Mouse (Mus musculus) megakaryocyte, adult 5-6 weeks (primary cell): ENCODE measurements at regions not wholly inside any gene's neighbourhood (a gene's known extent, or its start where the extent isn't known, plus 50 kb on each side); places are given as distances from the start of the nearest gene placed in this dataset.

Experiments
- ATAC-seq: 2 replicates; pipeline ENCODE4 v1.8.0; 2016; ENCODE audit warnings: mild to moderate bottlenecking, inconsistent platforms; ENCODE audit not compliant: poor library complexity, severe bottlenecking

GRCm38 (mm10) chr11:19554947-19555770, 369.0 kb upstream of the Spred2 start:
- ATAC-seq: no peak

DNA sequence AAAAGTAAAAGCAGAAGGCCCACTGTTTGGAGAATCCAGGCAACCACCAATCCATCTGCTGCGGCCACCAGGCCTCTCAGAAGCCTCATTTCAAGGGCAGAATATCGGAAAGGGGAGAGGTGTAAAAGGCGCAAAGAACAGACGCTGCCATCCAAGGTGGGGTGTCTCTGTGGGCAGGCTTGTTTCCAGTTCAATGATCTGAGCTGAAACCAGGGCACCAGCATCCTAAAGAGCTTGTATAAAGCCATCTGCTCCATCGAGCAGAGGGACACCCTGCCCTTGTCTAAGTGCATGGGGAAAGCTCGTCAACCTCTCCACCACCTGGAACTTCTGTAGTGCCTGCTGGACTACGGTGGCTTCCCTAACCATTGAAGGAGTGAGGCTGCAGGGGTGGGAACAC, 363.7 kb upstream of the Spred2 start:
- ATAC-seq: no peak

DNA sequence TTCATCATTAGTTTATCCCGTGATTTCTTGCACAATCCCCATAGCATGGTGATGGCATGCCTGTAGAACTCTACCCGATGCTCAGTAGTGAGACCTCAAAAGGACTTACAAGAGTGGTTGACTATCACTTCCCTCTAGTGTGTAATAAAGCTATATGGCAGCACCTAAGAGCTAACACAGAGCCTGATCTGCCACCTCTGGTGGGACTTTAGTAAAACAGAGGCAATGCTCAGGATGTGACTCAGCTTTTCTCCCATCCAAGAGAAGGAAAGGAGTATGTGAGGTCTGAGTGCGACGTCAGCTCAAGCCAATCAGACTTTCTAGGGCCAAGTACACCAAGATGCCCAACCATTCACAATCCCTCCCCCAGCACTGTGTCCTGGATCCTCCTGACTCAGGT, 361.5 kb upstream of the Spred2 start:
- no peak for ATAC-seq

DNA sequence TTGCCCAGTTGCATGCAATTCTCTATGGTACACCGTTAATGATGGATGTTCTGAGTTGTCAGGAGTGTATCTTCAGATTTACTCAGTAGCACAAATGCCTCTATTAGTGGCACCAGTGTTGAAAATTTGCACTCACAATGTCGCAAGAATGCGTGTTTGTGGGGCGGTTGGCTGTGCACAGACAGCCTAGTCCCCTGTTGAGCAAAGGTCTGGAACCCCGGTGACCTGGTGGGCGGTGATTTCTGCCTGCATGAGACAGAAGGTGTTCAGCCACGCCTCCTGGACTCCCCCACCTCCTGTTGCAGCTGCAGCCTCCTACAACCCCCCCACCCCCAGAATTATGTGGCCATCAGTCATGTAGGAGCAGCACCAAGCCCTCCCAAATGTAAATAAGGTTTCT, 338.9 kb upstream of the Spred2 start:
- ATAC-seq: no peak

DNA sequence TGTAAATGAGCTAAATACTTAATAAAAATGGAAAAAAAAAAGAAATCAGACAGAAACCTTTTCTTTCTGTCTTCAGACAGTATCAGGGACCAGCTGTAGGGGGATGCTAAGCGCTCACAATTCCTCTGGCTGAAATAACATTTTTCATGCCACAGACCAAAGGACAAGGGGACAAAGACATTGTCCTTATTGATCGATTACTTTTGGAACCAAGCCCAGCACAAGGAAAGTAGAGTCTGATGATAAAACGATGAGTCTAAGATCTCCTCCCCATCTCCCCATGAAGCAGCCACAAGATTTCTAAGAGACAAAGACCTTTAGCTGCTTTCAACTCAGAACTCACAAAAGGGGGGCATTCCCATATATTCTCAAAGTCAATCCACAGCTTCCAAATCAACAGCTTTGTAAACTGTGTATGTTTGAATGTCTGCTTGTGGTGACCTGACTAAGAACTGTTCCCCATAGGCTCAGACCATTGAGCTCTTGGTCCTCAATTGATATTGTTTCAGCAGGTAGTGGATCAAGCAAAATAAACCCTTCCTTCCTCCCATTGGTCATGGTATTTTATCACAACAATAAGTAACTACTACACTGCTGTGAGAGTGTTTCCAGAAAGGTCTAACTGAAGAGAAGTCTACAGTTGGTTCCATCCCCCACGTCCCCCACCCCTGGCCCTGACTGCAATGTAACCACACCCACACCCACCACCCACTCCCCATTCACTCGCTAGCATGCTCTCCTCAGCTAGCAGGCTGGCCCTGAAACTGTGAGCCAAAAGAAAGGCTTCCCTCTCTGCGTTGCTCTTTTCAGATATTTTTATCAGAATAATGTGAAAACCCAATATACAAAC, 331.4 kb upstream of the Spred2 start:
- no peak for ATAC-seq

- no peak for ATAC-seq
Measured at GRCm38 (mm10) chr11:19595107-19595506, 329.1 kb upstream of the Spred2 start.

- no peak for ATAC-seq
Measured at GRCm38 (mm10) chr11:19596336-19596735, 327.8 kb upstream of the Spred2 start.

- no peak for ATAC-seq
Measured at GRCm38 (mm10) chr11:19599433-19599832, 324.7 kb upstream of the Spred2 start.

DNA sequence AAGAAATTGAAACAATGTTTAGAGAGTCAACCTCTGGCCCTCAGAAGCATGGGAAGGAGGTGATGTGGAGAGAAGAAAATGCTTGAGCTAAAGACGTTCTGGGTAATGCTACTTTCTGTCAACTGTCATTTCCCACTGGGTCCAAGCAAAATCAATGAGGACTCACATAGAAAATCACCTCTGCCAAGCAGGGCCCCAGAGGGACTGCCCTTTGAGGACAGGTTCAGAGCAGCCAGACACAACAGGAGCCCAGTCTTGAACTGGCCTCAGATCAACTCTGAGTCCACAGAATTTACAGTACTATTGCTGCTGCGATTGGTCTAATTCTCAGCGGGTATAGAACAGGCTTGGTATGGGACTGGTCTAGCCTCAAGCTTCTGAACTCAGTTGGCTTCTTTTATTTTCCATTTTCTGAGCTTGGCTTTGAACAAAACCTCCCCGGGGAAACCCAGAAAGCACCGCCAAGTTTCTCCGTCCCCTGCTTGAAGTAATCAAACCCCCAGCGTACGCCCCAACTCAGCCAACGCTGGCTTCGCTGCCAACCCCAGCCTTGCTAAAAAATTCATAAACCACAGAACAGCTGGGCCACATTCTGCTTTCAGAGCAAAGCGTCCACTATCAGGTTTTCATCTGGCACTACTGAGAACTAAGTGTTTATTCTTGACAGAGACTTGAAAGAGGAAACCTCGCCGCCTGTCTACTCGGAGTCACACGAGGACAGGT, 322.8 kb upstream of the Spred2 start:
- no peak for ATAC-seq

DNA sequence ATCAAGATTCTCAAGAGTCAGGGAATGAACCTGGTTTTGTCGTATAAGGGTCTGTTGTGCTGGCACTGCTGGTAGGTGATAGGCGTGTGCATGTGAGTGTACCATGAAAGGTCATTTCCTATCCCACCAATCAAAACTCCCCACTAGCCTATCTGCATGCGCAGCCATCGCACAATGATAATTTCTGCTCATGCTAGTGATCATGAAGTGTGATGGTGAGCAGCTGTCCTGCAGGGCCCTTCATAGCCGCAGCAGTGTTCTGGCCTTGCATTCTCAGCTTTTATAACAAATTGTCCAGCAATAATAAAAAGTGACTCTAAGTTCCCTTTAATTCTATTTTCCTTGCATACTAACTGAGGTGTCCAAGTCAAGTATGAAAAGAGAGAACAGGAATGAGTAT, 321.7 kb upstream of the Spred2 start:
- no peak for ATAC-seq

GRCm38 (mm10) chr11:19605602-19606001, 318.6 kb upstream of the Spred2 start:
- no peak for ATAC-seq

- no peak for ATAC-seq
Measured at GRCm38 (mm10) chr11:19606943-19607342, 317.2 kb upstream of the Spred2 start.

GRCm38 (mm10) chr11:19607941-19608340, 316.2 kb upstream of the Spred2 start:
- no peak for ATAC-seq

- ATAC-seq: no peak
Measured at GRCm38 (mm10) chr11:19608523-19608922, 315.7 kb upstream of the Spred2 start.

GRCm38 (mm10) chr11:19610559-19610958, 313.6 kb upstream of the Spred2 start:
- no peak for ATAC-seq

DNA sequence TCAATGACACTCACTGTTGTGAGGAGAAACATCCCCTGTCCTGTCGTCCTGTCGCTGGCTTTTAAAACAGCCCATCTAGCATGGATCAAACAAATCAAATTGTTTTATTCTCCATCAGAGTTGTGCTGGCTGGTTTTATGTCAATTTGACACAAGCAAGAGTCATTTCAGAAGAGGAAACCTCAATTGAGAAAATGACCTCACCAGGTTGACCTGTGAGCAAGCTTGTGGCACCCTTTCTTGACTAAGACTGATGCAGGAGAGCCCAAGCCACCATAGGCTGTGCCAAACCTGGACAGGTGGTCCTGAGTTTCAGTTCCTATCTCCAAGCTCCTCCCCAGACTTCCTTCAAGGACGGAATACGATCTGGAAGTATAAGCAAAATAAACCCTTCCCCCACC, 313.0 kb upstream of the Spred2 start:
- ATAC-seq: no peak

DNA sequence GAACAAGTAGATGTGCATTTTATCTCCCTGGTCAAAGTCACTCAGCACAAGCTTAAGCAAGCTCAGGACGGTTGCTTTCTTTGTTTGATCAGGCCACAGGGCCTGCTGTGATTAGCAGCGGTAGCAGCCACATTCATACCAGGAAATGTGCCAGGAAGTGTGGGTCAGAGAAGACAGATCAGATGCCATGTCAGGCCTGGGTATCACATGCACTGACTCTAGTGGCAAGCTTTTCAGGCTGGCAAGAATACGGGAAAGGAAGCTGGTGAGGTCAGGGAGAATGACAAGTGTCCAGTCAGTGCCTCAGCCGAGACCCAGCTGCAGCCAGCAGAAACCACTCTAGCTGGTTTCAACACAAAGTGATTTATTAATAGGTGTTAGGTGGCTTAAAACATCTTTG, 307.7 kb upstream of the Spred2 start:
- ATAC-seq: no peak

DNA sequence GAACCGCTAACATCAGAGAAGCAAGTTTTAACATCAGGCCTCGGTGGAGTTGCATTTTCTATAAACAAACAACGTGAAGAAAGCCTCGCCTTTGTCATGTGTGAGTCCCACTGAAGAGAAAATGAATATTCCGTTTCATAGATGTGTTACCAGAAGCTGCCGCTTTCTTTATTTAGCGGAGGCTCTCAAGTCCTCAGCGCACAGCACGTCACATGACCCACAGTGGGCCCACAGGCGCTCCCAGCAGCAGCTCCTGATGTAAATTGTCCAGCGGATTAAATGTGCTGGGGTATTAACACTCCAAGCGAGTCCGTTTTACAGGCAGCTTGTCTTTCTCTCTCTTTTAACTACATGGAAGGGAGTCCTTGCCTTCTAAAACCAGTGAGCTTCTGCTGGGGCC, 304.7 kb upstream of the Spred2 start:
- no peak for ATAC-seq

GRCm38 (mm10) chr11:19631055-19631695, 293.0 kb upstream of the Spred2 start:
- ATAC-seq: no peak

DNA sequence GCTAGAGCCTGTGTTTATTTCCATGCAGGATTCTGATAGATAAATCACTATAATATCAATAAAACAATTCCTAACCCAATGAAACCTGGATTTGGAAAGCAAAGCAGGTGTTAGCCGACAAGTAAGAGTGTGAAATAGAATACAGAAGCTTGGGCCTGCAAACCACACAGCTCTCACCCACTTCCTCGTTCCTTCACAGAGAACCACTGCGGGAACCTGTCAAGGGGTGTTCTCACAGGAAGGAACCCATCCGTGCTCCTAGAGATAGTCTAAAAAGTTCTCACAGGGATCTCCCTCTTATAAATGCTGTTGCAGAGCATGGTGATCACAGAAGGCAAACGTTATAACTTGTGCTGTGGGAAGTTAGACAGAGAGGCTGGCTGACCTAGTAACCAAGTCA, 291.7 kb upstream of the Spred2 start:
- peak; percentile 63; the same call in 1 of the 2 replicates for ATAC-seq

DNA sequence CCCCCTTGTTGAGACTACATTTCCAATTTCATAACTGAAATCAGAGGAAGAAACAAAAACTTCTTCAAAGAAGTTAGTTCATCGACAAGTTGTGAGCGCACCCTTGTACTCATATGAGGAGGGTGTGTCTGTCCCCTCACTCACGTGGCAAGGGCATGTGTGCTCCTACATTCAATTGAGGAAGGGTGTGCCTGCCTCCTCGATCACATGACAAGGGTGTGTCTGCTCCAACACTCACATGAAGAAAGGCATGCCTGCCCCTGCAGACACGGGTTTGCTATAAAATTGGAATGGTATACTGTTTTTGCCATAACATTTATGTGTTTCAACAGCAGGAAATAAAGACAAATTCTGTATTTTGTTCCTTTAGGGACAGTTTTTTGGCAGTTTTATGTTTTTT, 290.6 kb upstream of the Spred2 start:
- peak; percentile 47; the same call in 1 of the 2 replicates for ATAC-seq
